Comparison of ENCODE assay signal across 9 mouse cellular contexts in the genomic region with DNA sequence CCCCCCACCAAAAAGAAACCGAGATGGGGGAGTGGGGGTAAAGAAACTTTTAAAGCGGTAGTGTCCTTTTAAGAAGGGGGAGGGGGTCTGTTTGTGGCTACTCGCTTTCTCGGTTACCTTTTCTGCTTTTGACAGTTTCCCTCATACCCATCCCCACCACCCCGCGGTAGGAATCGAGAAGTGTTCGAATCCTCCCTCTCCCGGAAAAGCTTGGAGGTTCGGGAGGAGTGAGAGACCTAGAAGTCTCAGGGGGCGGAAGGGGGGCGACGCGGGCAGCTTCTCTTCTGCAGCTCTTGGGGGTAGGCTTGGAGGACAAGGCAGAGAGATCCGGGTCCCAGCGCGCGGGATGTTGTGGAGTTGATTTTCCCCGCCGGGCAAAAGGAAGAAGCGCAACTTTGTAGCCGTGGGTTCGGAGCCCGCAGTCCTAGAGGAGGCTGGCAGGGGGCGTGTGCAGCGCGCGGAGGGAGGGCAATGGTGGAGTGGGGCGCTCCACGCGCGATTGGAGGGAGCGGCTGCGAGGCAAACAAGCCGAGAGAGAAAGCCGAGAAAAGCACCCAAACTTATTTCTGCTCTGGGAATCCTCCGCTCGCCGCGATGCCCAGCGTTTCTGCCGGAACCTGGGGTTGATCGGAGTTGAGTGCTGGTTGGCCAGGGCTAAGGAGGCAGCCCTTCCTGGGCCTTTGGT. TPM values are rescaled to one million over a fixed set of nuclear protein-coding genes. Genes with fewer than 3 reads are reported as not detected.
DNase-seq lines count a peak whose midpoint lies in the region; ATAC-seq and TF ChIP-seq lines count a peak whose summit lies in the region.
"Had no signal": no experiment of that assay in that cellular context is flagged by ENCODE, and none has a peak within 500 bp of the region (broad histone marks: within the 10 kb centered on the region; RNA-seq: fewer than 3 reads in every experiment).

No protein-coding gene starts in this region.

- H3K27ac ChIP-seq in forebrain, embryonic 11.5 days (ENCODE audit: low read depth, low read length): no peak overlapping the region
- H3K27ac ChIP-seq in heart, embryonic 15.5 days: peak overlapping the region; percentile 91
- no peak overlapping the region for H3K27ac ChIP-seq in liver, embryonic 14.5 days
- H3K27ac ChIP-seq: macrophage had no signal

- 0 out of 2 replicates have a peak, but pooled peaks have one; percentile 13 for TF ChIP-seq CTCF in liver, embryonic 14.5 days (IDR thresholded peaks at IDR 0.05; ENCODE audit: low read depth)

- under 1% methylated on average over 42 of the region's 43 CpGs for WGBS in forebrain, embryonic 11.5 days
- under 1% methylated on average over 43 of the region's 43 CpGs for WGBS in heart, embryonic 15.5 days
- 1% methylated on average over 43 of the region's 43 CpGs for WGBS in liver, embryonic 14.5 days (ENCODE audit: insufficient replicate concordance)

- peaks cover 7% of the 10 kb centered on the region; the same call in 1 of the 2 replicates for H3K4me1 ChIP-seq in forebrain, embryonic 11.5 days (replicated peaks; ENCODE audit: control insufficient read depth, insufficient read depth, low read length)
- peaks cover 6% of the 10 kb centered on the region for H3K4me1 ChIP-seq in heart, embryonic 15.5 days (replicated peaks)
- H3K4me1 ChIP-seq in liver, embryonic 14.5 days (replicated peaks; ENCODE audit: control insufficient read depth in 2 of 2, insufficient read depth in 2 of 2, low read length in 1 of 2): no peaks in the 10 kb centered on the region

- no peak for TF ChIP-seq EP300 in liver, embryonic 14.5 days (IDR thresholded peaks at IDR 0.05; ENCODE audit: low read depth)

- ATAC-seq in forebrain, embryonic 11.5 days (replicated peaks; ENCODE audit: low FRiP score): no peak; the same call in 1 of the 2 replicates
- ATAC-seq in heart, embryonic 15.5 days (replicated peaks; ENCODE audit: insufficient number of reproducible peaks, insufficient read depth, low FRiP score, low read depth): no peak
- no peak for ATAC-seq in liver, embryonic 14.5 days (ENCODE audit: insufficient read depth)

- no peaks in the 10 kb centered on the region for H3K9me3 ChIP-seq in forebrain, embryonic 11.5 days (ENCODE audit: control insufficient read depth, low read length)
- H3K9me3 ChIP-seq in heart, embryonic 15.5 days (replicated peaks): no peaks in the 10 kb centered on the region
- H3K9me3 ChIP-seq in liver, embryonic 14.5 days (ENCODE audit: control insufficient read depth, low read length): no peaks in the 10 kb centered on the region

- peak overlapping the region; percentile 80 for H3K9ac ChIP-seq in forebrain, embryonic 11.5 days (ENCODE audit: low read length)
- peak overlapping the region; percentile 88 for H3K9ac ChIP-seq in heart, embryonic 15.5 days
- no peak overlapping the region; the same call in 1 of the 2 replicates for H3K9ac ChIP-seq in liver, embryonic 14.5 days (replicated peaks)

- no peaks in the 10 kb centered on the region for H3K36me3 ChIP-seq in forebrain, embryonic 11.5 days (ENCODE audit: control insufficient read depth, insufficient read depth, low read length)
- H3K36me3 ChIP-seq in heart, embryonic 15.5 days: no peaks in the 10 kb centered on the region
- H3K36me3 ChIP-seq in liver, embryonic 14.5 days (replicated peaks; ENCODE audit: control insufficient read depth, insufficient read depth, low read depth): no peaks in the 10 kb centered on the region

- peak; percentile 2 to 22 for DNase-seq in urinary bladder, adult 18-20 months (ENCODE audit: low spot score in 2 of 2)
- no peak for DNase-seq in urinary bladder, postnatal 10 days (ENCODE audit: low spot score)
- peak; percentile 74 for DNase-seq in forebrain, embryonic 11.5 days (ENCODE audit: low spot score)
- DNase-seq in kidney, postnatal 14 days: peak; percentile 40
- DNase-seq in liver, embryonic 14.5 days (ENCODE audit: low read depth in 3 of 3, low spot score in 3 of 3): no peak
- DNase-seq in ovary, postnatal 14 days (ENCODE audit: low spot score): peak; percentile 17
- DNase-seq in T-cell, adult 2 months (ENCODE audit: low spot score): no peak

- H3K27me3 ChIP-seq in forebrain, embryonic 11.5 days (ENCODE audit: control insufficient read depth, insufficient read depth, low read length): peaks cover 2% of the 10 kb centered on the region; the same call in 1 of the 2 replicates
- peaks cover 7% of the 10 kb centered on the region; the same call in 1 of the 2 replicates for H3K27me3 ChIP-seq in heart, embryonic 15.5 days
- H3K27me3 ChIP-seq in liver, embryonic 14.5 days (ENCODE audit: control insufficient read depth, insufficient read depth, low read length): peaks cover 31% of the 10 kb centered on the region

- H3K4me2 ChIP-seq in forebrain, embryonic 11.5 days (ENCODE audit: low read depth, low read length, severe bottlenecking): peak overlapping the region; percentile 90
- peak overlapping the region; percentile 98 for H3K4me2 ChIP-seq in heart, embryonic 15.5 days
- H3K4me2 ChIP-seq in liver, embryonic 14.5 days (ENCODE audit: low read depth): peak overlapping the region; percentile 61

- peak overlapping the region; percentile 80 for H3K4me3 ChIP-seq in forebrain, embryonic 11.5 days (ENCODE audit: low read depth, low read length)
- H3K4me3 ChIP-seq in heart, embryonic 15.5 days: peak overlapping the region; percentile 89
- peak overlapping the region; percentile 54 to 66 for H3K4me3 ChIP-seq in liver, embryonic 14.5 days (ENCODE audit: insufficient read depth in 1 of 2, low read depth in 2 of 2, low read length in 2 of 2)

RNA-seq across cellular contexts. Expression of a gene that starts 0.9 kb away (rescaled TPM):
- 5.7 and 6.0 TPM in 2 replicates for polyA plus RNA-seq in forebrain, embryonic 11.5 days (2014; fragmentation: Nextera tagmentation; extraction: Ambion mirVana)
- 7.1 and 7.3 TPM in 2 replicates for polyA plus RNA-seq in heart, embryonic 15.5 days (2015; fragmentation: Nextera tagmentation; extraction: Ambion mirVana)
- 0.85 and 0.88 TPM in 2 replicates for polyA plus RNA-seq in liver, embryonic 14.5 days (2012; rRNA removed)
- polyA plus RNA-seq in liver, embryonic 14.5 days (2014; fragmentation: Nextera tagmentation; extraction: Ambion mirVana): 2.9 and 3.6 TPM in 2 replicates

Comparison
In these comparisons a context has a peak if more than half of its experiments do, and no peak if none do; other contexts are left out.
1. DNase-seq: peak in urinary bladder, adult 18-20 months (2 of 2), forebrain, embryonic 11.5 days (single experiment), kidney, postnatal 14 days (single experiment) and ovary, postnatal 14 days (single experiment); none in urinary bladder, postnatal 10 days (single experiment), liver, embryonic 14.5 days (0 of 3) and T-cell, adult 2 months (single experiment).
2. Peak in every context shown above with its lines, with median percentiles within 50 percentile points of each other: H3K4me2 ChIP-seq and H3K4me3 ChIP-seq.